Mouse (Mus musculus): ENCODE measurements around the gene Mif.

GRCm38 (mm10) chr10:75833456-75834080, 26.5 kb downstream of the Mif start:
- no peak for TF ChIP-seq POLR2A (IDR thresholded peaks at IDR 0.05; ENCODE audit: low read depth, low read length)
- no peak for TF ChIP-seq CTCF (IDR thresholded peaks at IDR 0.05; ENCODE audit: extremely low read depth, insufficient read length, insufficient replicate concordance, low read depth, low read length)
